Mouse (Mus musculus) erythroblast, embryonic 14.5 days (primary cell): ENCODE data around the gene Rap2a.

Experiments
- GATA1 ChIP-seq: IDR thresholded peaks from 2 replicates; pipeline ENCODE4 v1.6.1; 2012; ENCODE audit warnings: low read length, inconsistent platforms, mixed read lengths
- TAL1 ChIP-seq: IDR thresholded peaks from 3 replicates; pipeline ENCODE4 v1.6.1; 2012; ENCODE audit warnings: low read length, inconsistent platforms, mixed read lengths

DNA sequence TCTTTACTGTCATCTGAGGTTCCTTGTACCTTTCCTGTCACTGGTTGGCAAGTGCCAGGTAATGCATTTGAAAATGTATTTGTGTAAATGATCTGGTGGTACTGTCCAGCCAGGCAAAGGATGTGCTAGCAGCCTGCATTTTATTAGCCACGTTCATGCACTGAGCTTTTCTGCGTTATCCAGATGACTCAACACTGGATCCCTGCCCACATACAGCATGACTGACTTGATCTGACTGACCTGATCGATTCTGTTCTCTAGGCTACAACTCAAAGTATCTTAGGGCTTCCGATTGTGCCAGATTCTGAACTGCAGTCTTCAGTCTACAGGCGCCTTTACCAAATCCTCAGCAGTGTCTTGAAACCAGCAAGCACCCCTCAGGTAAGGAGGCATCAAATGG is 40.5 kb downstream of the Rap2a start:
- TF ChIP-seq TAL1 (no peak), GATA1 (no peak)
